Mouse (Mus musculus): Measurements from ENCODE around the gene Cntnap2. TPM values are rescaled to one million over a fixed set of nuclear protein-coding genes. Genes with fewer than 3 reads are reported as not detected.

Gene Cntnap2
- total RNA-seq, 2 experiments from 2014 or later, result 6.0 to 7.7 TPM

DNA sequence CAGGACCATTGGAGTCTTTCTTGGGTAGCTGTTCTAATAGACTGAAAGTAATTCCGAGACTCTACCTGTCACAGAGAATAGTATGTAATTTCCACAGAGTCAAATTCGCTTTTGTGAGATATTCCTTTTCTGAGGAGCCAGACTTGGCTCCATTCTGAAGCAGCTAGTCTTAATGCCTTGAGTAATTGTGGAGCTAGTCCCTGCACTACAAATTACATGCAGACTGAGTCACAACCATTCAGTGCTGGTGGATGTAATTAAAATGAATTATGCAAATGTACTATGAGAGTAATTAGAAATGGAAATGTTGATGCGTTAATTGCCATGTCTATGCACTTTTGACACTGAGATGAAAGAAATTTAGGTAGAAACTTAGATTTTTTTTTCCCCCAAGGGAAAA lies 1553.7 kb downstream of the Cntnap2 start:
- DNase-seq (ENCODE audit: low spot score in 2 of 2), result no peak

DNA sequence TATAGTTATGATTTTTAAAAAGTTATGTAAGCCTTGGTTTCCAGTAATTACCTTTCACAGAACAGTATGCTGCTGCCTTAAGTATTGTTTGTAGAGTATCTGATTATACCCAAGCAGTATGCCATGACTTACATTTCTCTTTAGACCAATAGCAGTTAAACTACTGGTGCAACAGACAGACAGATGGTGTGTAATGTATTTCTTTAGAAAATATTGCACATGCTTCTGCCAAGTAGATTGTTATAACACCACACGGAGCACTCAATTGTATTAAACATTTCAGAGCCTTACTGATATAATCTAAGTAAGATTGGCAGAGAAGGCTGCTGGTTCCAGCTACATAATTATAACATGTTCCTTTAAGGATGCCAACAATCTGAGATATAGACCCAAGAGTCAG lies 1609.9 kb downstream of the Cntnap2 start:
- no peak for DNase-seq (ENCODE audit: low spot score in 2 of 2)

GRCm38 (mm10) chr6:46675081-46675480 lies 1615.9 kb downstream of the Cntnap2 start:
- no peak for DNase-seq (ENCODE audit: low spot score in 2 of 2)

- no peak for DNase-seq (ENCODE audit: low spot score in 2 of 2)
Observed at GRCm38 (mm10) chr6:46675621-46676020, 1616.5 kb downstream of the Cntnap2 start.

GRCm38 (mm10) chr6:46696187-46696586 lies 1637.0 kb downstream of the Cntnap2 start:
- no peak for DNase-seq (ENCODE audit: low spot score in 2 of 2)

- DNase-seq (ENCODE audit: low spot score in 2 of 2), result no peak
Observed at GRCm38 (mm10) chr6:46699343-46699742, 1640.2 kb downstream of the Cntnap2 start.

GRCm38 (mm10) chr6:46704293-46705170 lies 1645.4 kb downstream of the Cntnap2 start:
- DNase-seq (ENCODE audit: low spot score in 2 of 2), result no peak

DNA sequence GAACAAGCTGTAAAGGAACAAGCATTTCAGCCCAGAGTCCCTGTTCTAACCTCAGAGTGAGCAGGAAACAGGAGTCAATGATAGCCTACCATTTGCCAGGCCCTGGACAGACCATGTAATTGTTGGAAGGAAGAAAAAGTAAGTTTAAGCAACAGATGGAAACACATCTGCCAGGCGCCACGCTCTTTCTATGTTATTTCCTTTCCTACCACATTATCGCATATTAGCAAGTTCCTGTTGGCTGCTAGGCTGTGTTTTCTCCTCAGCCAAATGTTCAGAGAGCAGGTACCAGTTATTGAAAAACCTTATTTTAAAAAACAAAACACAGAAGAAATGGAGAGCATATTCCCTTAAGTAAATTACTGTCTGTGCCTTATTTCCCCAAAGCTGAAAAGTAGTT lies 1646.8 kb downstream of the Cntnap2 start:
- DNase-seq (ENCODE audit: low spot score in 2 of 2), result no peak

- no peak for DNase-seq (ENCODE audit: low spot score in 2 of 2)
Observed at GRCm38 (mm10) chr6:46716576-46716975, 1657.4 kb downstream of the Cntnap2 start.

GRCm38 (mm10) chr6:46733794-46734193 lies 1674.6 kb downstream of the Cntnap2 start:
- DNase-seq (ENCODE audit: low spot score in 2 of 2), result no peak

- DNase-seq (ENCODE audit: low spot score in 2 of 2), result no peak
Observed at GRCm38 (mm10) chr6:46748448-46748847, 1689.3 kb downstream of the Cntnap2 start.

- no peak for DNase-seq (ENCODE audit: low spot score in 2 of 2)
Observed at GRCm38 (mm10) chr6:46763481-46763880, 1704.3 kb downstream of the Cntnap2 start.

DNA sequence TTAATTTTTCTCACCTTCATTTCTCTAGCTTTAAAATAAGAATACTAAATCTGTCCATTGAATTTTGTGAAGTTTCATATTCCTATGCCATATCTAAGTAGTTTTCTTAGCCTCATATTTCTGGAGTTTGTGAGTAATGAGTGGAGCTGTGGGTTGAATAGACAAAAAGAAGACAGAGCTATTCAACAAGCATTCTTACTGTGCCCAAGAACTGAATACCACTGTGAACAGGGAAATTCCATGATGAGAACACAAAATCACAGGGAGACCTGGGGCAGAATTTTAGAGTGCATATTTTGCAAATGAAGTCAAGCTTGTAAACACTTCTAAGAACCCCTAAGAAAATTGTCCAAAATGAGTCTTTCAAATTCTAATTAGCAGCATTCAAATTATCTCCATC lies 1715.4 kb downstream of the Cntnap2 start:
- no peak for DNase-seq (ENCODE audit: low spot score in 2 of 2)

DNA sequence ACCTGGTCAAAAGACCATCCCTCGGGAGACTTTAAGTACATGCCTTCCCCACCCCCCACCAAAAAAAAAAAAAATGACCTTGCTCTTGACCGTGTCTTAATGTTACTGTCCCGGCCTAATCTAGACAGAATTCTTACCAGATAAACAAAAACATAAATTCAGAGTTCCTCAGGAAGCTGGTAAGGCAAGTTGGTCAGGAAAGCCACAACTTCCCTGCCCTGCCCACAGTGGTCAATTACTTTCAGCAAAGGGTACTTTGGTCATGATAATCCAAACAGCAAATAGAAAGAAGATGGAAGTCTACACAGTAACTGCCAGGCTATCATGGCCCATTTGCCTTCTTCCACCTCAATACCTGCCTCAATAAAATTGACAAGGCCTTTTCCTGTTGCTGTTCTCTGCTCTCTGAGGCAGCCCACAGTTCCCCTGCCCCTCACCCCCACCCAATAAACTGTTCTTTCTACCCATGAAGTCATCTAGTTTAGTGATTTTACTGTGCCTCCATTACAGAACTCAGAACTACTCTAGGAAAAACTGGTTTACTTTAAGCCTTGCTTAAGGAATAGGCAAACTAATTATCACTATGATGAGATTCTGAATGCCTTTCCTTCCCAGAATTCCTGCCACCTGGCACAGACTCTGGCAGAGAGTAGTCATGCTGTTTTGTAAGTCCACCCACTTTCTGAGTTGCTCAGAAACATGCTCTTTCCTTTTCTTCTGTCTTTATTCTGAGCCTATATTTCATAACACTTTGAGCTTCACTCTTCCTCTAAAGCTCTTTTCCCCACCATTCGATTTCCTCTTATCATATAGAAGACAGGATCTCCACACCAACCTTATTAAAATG lies 1743.3 kb downstream of the Cntnap2 start:
- no peak for DNase-seq (ENCODE audit: low spot score in 2 of 2)

DNA sequence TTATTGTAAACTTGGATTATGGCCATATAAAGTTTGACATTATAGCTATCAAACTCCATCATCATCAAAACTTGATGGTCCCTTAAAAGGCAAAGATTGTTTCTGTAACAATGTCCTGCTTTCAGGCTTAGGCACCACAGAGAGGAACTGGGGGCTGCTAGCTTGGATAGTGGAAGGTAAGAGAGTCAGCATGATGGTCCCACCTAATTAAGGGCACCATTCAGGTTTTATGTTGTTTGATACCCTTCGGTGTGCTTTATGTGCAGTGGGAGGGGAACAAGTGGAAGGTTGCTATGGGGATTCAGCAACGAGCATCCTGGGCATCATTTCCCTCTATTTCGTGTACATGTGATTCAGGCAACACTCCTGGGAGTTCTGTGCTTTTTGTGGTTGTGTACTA lies 1797.5 kb downstream of the Cntnap2 start:
- no peak for DNase-seq (ENCODE audit: low spot score in 2 of 2)

DNA sequence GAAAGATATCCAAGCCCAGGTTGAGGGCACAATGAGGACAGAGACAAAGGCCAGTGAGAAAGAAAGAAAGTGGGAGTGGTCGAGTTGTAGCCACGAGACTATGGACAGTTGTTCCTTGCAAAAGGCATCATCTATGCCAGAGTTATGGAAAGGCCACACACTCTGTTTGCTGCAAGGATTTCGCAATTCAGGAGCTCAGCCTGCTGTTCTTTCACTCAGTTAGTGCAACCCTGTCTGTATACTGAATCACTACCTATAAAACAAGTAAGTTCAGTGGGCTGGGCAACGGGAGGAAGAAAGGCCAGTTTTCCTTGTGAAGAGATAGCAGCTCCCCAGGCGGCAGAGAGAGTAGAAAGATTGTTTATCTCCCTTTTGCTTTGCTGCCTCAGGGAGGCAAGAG lies 1801.9 kb downstream of the Cntnap2 start:
- DNase-seq (ENCODE audit: low spot score in 2 of 2), result no peak

DNA sequence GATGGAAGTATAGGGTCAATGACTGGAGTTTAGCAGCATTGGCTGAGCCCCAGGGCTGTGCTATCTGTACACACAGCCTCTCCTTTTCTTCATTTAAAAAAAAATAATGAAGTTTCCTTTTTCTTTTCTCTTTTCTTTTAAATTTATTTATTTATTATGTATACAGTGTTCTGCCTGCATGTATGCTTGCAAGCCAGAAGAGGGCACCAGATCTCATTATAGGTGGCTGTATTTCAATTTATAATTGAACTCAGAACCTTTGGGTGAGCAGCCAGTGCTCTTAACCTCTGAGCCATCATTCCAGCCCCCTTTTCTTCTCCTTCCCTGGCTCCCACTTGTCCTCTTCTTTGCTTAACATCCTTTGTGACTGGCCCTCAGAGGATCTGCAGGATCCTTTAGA lies 1807.2 kb downstream of the Cntnap2 start:
- no peak for DNase-seq (ENCODE audit: low spot score in 2 of 2)

- no peak for DNase-seq (ENCODE audit: low spot score in 2 of 2)
Observed at GRCm38 (mm10) chr6:46886230-46886629, 1827.1 kb downstream of the Cntnap2 start.

- no peak for DNase-seq (ENCODE audit: low spot score in 2 of 2)
Observed at GRCm38 (mm10) chr6:46909167-46909566, 1850.0 kb downstream of the Cntnap2 start.

GRCm38 (mm10) chr6:46918701-46919274 lies 1859.6 kb downstream of the Cntnap2 start:
- no peak for DNase-seq (ENCODE audit: low spot score in 2 of 2)

- DNase-seq (ENCODE audit: low spot score in 2 of 2), result no peak
Observed at GRCm38 (mm10) chr6:46919973-46920372, 1860.8 kb downstream of the Cntnap2 start.

GRCm38 (mm10) chr6:46924709-46925108 lies 1865.6 kb downstream of the Cntnap2 start:
- DNase-seq (ENCODE audit: low spot score in 2 of 2), result no peak

All from gastrocnemius, postnatal 4 days (tissue).